Mouse (Mus musculus) heart, postnatal 0 days (tissue): ENCODE results near the gene Crxos. TPM values are rescaled to one million over a fixed set of nuclear protein-coding genes. Genes with fewer than 3 reads are reported as not detected.

ENCODE experiments used
- ATAC-seq: fragments of 200-750 bp; cut with Nextera tagmentation; 2 replicates; pipeline ENCODE4 v1.8.0; 2017; ENCODE audit warnings: low read depth, moderate number of reproducible peaks, moderate library complexity; ENCODE audit not compliant: insufficient read depth
- DNase-seq: peaks from one replicate; pipeline ENCODE4 v3.0.0-alpha.2; 2016; ENCODE audit warnings: low spot score
- H3K27ac ChIP-seq: fragments of 300-500 bp; sonication (generic); 2 replicates; pipeline ENCODE4 v1.5.1; 2014; ENCODE audit warnings: low read depth, mild to moderate bottlenecking
- H3K27me3 ChIP-seq: fragments of 300-500 bp; sonication (generic); 2 replicates; pipeline ENCODE4 v1.6.1; 2014; ENCODE audit warnings: low read length, mixed read lengths; ENCODE audit not compliant: control insufficient read depth, insufficient read depth
- H3K36me3 ChIP-seq: fragments of 300-500 bp; sonication (generic); replicated peaks from 2 replicates; pipeline ENCODE4 v1.6.1; 2014; ENCODE audit warnings: low read length, mixed read lengths; ENCODE audit not compliant: control insufficient read depth, insufficient read depth
- H3K4me1 ChIP-seq: fragments of 300-500 bp; sonication (generic); 2 replicates; pipeline ENCODE4 v1.6.1; 2014; ENCODE audit warnings: antibody characterized with exemption; ENCODE audit not compliant: control insufficient read depth, insufficient read depth
- H3K4me2 ChIP-seq: fragments of 300-500 bp; sonication (generic); 2 replicates; pipeline ENCODE4 v1.6.1; 2014; ENCODE audit warnings: low read depth, mild to moderate bottlenecking, low read length, moderate library complexity
- H3K4me3 ChIP-seq: fragments of 300-500 bp; sonication (generic); 2 replicates; pipeline ENCODE4 v1.5.1; 2014; ENCODE audit warnings: low read depth, low read length
- H3K9ac ChIP-seq: fragments of 300-500 bp; sonication (generic); replicated peaks from 2 replicates; pipeline ENCODE4 v1.6.1; 2014; ENCODE audit warnings: low read depth, low read length, mixed read lengths
- H3K9me3 ChIP-seq: fragments of 300-500 bp; sonication (generic); replicated peaks from 2 replicates; pipeline ENCODE4 v1.6.1; 2016; ENCODE audit warnings: low read length; ENCODE audit not compliant: control insufficient read depth
- CTCF ChIP-seq: IDR thresholded peaks from 2 replicates; pipeline ENCODE4 v1.5.1; 2016; ENCODE audit warnings: antibody characterized with exemption, control low read depth, low read depth
- EP300 ChIP-seq: IDR thresholded peaks from 2 replicates; pipeline ENCODE4 v1.6.1; 2016; ENCODE audit warnings: antibody characterized with exemption, low read depth
- WGBS: fragments of 180-500 bp; shearing (Covaris S2); extraction: QIAGEN DNeasy Blood & Tissue Kit; methylation state at CpG from one replicate; pipeline ENCODE4 v1.1.7; 2014; 5-methylcytosine and 5-hydroxymethylcytosine counted together
- polyA plus RNA-seq: library from polyadenylated mRNA; unstranded; fragments of >200 nt; fragmentation: Nextera tagmentation; extraction: Ambion mirVana; gene quantifications from 2 replicates; pipeline ENCODE4 v1.2.1, GENCODE M21; 2015
- total RNA-seq: library from RNA; depleted of rRNA; stranded (reverse); fragments of >200 nt; gene quantifications from 2 replicates; pipeline ENCODE4 v1.2.3, GENCODE M21; 2014; ENCODE audit warnings: low replicate concordance

Crxos gene
- total and polyA plus RNA-seq, 2 experiments from 2014 or later: not detected

GRCm38 (mm10) chr7:15881831-15882230 is 586 bp upstream of the Crxos start:
- Histone ChIP-seq H3K4me3 (no peak overlapping the region), H3K27ac (no peak overlapping the region)
- WGBS: 37% methylated on average over 3 of the region's 3 CpGs

GRCm38 (mm10) chr7:15884127-15884526 is 1.7 kb downstream of the Crxos start:
- TF ChIP-seq EP300 (no peak), CTCF (no peak)
- no peaks in the 10 kb centered on the region for H3K36me3 ChIP-seq
- H3K4me3 ChIP-seq: no peak overlapping the region
- no peaks in the 10 kb centered on the region for H3K4me1 ChIP-seq
- WGBS: 77% methylated on average over 2 of the region's 2 CpGs
- H3K27ac ChIP-seq: no peak overlapping the region
- H3K9me3 ChIP-seq: no peaks in the 10 kb centered on the region
- H3K9ac ChIP-seq: no peak overlapping the region
- H3K27me3 ChIP-seq: no peaks in the 10 kb centered on the region
- DNase-seq (no peak), ATAC-seq (no peak)
- no peak overlapping the region for H3K4me2 ChIP-seq

More at GRCm38 (mm10) chr7:15881831-15882230, 586 bp upstream of the Crxos start:
- no peaks in the 10 kb centered on the region for H3K9me3 ChIP-seq
- no peak overlapping the region for H3K4me2 ChIP-seq
- no peaks in the 10 kb centered on the region for H3K36me3 ChIP-seq
- no peak for ATAC-seq
- TF ChIP-seq CTCF: no peak
- TF ChIP-seq EP300: no peak
- no peaks in the 10 kb centered on the region for H3K27me3 ChIP-seq
- no peak for DNase-seq
- no peak overlapping the region for H3K9ac ChIP-seq
- no peaks in the 10 kb centered on the region for H3K4me1 ChIP-seq

- H3K4me2 ChIP-seq: no peak overlapping the region
- H3K9me3 ChIP-seq: no peaks in the 10 kb centered on the region
- WGBS: 43% methylated on average over 1 of the region's 1 CpGs
- H3K4me1 ChIP-seq: no peaks in the 10 kb centered on the region
- DNase-seq: no peak
- H3K36me3 ChIP-seq: no peaks in the 10 kb centered on the region
- TF ChIP-seq CTCF (no peak), EP300 (no peak)
- no peaks in the 10 kb centered on the region for H3K27me3 ChIP-seq
- H3K27ac ChIP-seq: no peak overlapping the region
- H3K4me3 ChIP-seq: no peak overlapping the region
- ATAC-seq: no peak
- H3K9ac ChIP-seq: no peak overlapping the region
Observed at GRCm38 (mm10) chr7:15894251-15894650, 11.8 kb downstream of the Crxos start.

DNA sequence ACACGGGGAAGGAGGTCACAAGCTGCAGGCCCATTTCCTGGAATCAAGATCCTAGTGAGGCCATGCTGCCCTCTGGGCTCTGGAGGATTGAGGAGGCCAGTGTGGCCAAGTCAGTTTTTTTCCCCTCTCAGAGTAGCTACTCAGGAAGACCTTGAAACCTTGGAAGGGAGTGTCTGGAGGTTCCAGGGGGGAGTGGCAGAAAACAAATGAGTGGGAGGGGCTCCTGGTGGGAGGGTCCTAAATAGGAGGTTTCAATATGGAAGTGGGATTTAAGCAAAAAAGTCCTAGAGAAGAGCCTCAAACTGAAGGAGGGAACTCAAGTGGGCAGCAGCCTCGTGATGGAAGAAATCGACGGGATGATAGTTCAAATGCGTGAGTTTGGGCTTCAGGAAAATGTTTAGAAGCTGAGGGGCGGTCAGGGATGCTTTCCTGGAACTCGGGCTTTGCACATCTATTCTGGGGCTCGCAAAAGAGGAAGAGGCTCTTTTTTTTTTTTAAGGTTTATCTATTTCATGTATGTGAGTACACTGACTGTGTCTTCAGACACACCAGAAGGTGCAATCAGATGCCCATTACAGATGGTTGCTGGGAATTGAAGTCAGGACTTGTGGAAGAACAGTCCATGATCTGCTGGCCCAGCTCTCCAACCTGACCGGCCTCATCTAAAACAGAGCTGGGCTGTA is 19.1 kb downstream of the Crxos start:
- H3K4me3 ChIP-seq: no peak overlapping the region
- no peaks in the 10 kb centered on the region for H3K36me3 ChIP-seq
- H3K27me3 ChIP-seq: no peaks in the 10 kb centered on the region
- WGBS: 66% methylated on average over 9 of the region's 9 CpGs
- no peak overlapping the region for H3K27ac ChIP-seq
- ATAC-seq (no peak), DNase-seq (no peak)
- TF ChIP-seq EP300: no peak
- TF ChIP-seq CTCF: no peak
- no peaks in the 10 kb centered on the region for H3K4me1 ChIP-seq
- no peak overlapping the region for H3K4me2 ChIP-seq
- H3K9me3 ChIP-seq: no peaks in the 10 kb centered on the region
- H3K9ac ChIP-seq: no peak overlapping the region

DNA sequence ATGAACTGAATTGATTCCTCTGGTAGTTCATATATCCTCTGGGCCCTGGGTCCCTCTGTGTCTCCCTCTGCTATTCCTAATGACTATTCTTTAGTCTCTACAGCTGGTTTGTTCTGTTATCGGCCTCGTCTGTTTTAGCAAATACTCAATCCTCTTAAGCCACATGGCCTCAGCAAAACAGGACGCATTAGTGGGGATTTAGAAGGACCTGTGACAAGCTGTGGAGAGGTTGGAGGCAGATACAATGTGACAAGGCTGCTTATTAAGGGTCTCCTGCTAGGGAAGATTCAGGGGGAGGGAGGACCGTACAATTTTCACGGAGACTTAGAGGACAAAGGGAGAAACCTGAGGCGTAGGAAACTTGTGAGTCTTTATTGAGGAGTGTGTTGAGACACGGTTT is 23.4 kb downstream of the Crxos start:
- Histone ChIP-seq H3K4me3 (no peak overlapping the region), H3K36me3 (no peaks in the 10 kb centered on the region), H3K9ac (no peak overlapping the region), H3K27ac (no peak overlapping the region), H3K9me3 (no peaks in the 10 kb centered on the region), H3K27me3 (no peaks in the 10 kb centered on the region), H3K4me1 (no peaks in the 10 kb centered on the region), H3K4me2 (no peak overlapping the region)
- 69% methylated on average over 7 of the region's 7 CpGs for WGBS
- DNase-seq: no peak
- TF ChIP-seq EP300 (no peak), CTCF (no peak)
- no peak for ATAC-seq

DNA sequence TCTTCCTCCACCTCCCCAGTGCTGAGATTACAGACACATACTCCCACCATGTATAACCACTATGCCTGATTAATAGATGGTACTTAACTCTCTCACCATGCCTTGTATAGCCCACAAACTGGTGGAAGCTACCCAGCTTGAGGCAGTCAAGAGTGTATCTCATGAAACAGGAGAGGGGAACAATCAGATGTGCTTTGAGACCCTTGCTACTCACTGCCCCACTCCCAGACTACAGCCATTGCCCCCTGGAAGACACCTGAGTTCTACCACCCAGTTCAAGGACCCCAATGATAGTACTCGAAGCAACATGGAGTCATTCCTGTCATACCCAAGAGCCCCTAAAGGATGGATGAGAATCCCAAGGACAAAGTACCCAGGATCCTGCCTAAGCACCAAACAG is 24.2 kb downstream of the Crxos start:
- H3K4me2 ChIP-seq: no peak overlapping the region
- TF ChIP-seq CTCF (no peak), EP300 (no peak)
- ATAC-seq (no peak), DNase-seq (no peak)
- H3K4me1 ChIP-seq: no peaks in the 10 kb centered on the region
- no peaks in the 10 kb centered on the region for H3K36me3 ChIP-seq
- H3K9me3 ChIP-seq: no peaks in the 10 kb centered on the region
- H3K27me3 ChIP-seq: no peaks in the 10 kb centered on the region
- H3K4me3 ChIP-seq: no peak overlapping the region
- WGBS: 70% methylated on average over 1 of the region's 1 CpGs
- H3K27ac ChIP-seq: no peak overlapping the region
- no peak overlapping the region for H3K9ac ChIP-seq
